Mouse (Mus musculus) embryonic facial prominence, embryonic 11.5 days (tissue): ENCODE measurements around the gene 1500009L16Rik. TPM values are rescaled to one million over a fixed set of nuclear protein-coding genes. Genes with fewer than 3 reads are reported as not detected.

Experiments
- ATAC-seq: fragments of 200-750 bp; cut with Nextera tagmentation; replicated peaks from 2 replicates; pipeline ENCODE4 v1.8.0; 2017; ENCODE audit warnings: low read depth; ENCODE audit not compliant: insufficient number of reproducible peaks, low FRiP score, low TSS enrichment
- DNase-seq: peaks from one replicate; pipeline ENCODE4 v3.0.0-alpha.2; 2015; ENCODE audit warnings: low spot score
- H3K27ac ChIP-seq: fragments of 300-500 bp; sonication (generic); replicated peaks from 2 replicates; pipeline ENCODE4 v1.5.1; 2014; ENCODE audit warnings: mild to moderate bottlenecking, low read depth, low read length, control low read depth
- H3K27me3 ChIP-seq: fragments of 300-500 bp; sonication (generic); 2 replicates; pipeline ENCODE4 v1.6.1; 2014; ENCODE audit warnings: mild to moderate bottlenecking, low read length, moderate library complexity, mixed read lengths; ENCODE audit not compliant: control insufficient read depth, insufficient read depth
- H3K36me3 ChIP-seq: fragments of 300-500 bp; sonication (generic); replicated peaks from 2 replicates; pipeline ENCODE4 v1.6.1; 2014; ENCODE audit warnings: low read depth, mild to moderate bottlenecking, low read length, moderate library complexity, mixed read lengths; ENCODE audit not compliant: control insufficient read depth, insufficient read depth
- H3K4me1 ChIP-seq: fragments of 300-500 bp; sonication (generic); 2 replicates; pipeline ENCODE4 v1.6.1; 2014; ENCODE audit warnings: low read length, mixed read lengths; ENCODE audit not compliant: control insufficient read depth, insufficient read depth
- H3K4me2 ChIP-seq: fragments of 300-500 bp; sonication (generic); 2 replicates; pipeline ENCODE4 v1.6.1; 2014; ENCODE audit warnings: low read depth, mild to moderate bottlenecking, control low read depth, low read length, moderate library complexity
- H3K4me3 ChIP-seq: fragments of 300-500 bp; sonication (generic); 2 replicates; pipeline ENCODE4 v1.5.1; 2014; ENCODE audit warnings: low read depth, low read length, control low read depth
- H3K9ac ChIP-seq: fragments of 300-500 bp; sonication (generic); replicated peaks from 2 replicates; pipeline ENCODE4 v1.6.1; 2014; ENCODE audit warnings: mild to moderate bottlenecking, control low read depth, low read length
- H3K9me3 ChIP-seq: fragments of 300-500 bp; sonication (generic); replicated peaks from 2 replicates; pipeline ENCODE4 v1.6.1; 2016; ENCODE audit warnings: mild to moderate bottlenecking, low read length, inconsistent platforms, mixed read lengths; ENCODE audit not compliant: control insufficient read depth
- WGBS: fragments of 180-500 bp; shearing (Covaris S2); extraction: QIAGEN DNeasy Blood & Tissue Kit; methylation state at CpG from one replicate; pipeline ENCODE4 v1.1.7; 2014; 5-methylcytosine and 5-hydroxymethylcytosine counted together
- polyA plus RNA-seq: library from polyadenylated mRNA; unstranded; fragments of >200 nt; fragmentation: Nextera tagmentation; extraction: Ambion mirVana; gene quantifications from 2 replicates; pipeline ENCODE4 v1.2.1, GENCODE M21; 2014

The 1500009L16Rik gene
- polyA plus RNA-seq, 1 experiment from 2014 or later, result 41.7 TPM

- DNase-seq, result no peak
- ATAC-seq, result no peak
- Histone ChIP-seq H3K9ac (no peak overlapping the region), H3K27me3 (no peaks in the 10 kb centered on the region), H3K9me3 (no peaks in the 10 kb centered on the region), H3K27ac (no peak overlapping the region), H3K4me1 (no peaks in the 10 kb centered on the region), H3K4me2 (no peak overlapping the region), H3K36me3 (no peaks in the 10 kb centered on the region), H3K4me3 (no peak overlapping the region)
Observed at GRCm38 (mm10) chr10:83766882-83767281, 44.2 kb downstream of the 1500009L16Rik start.

GRCm38 (mm10) chr10:83776272-83776878 lies 53.7 kb downstream of the 1500009L16Rik start:
- Histone ChIP-seq H3K27me3 (no peaks in the 10 kb centered on the region), H3K4me1 (no peaks in the 10 kb centered on the region), H3K4me2 (no peak overlapping the region), H3K9me3 (no peaks in the 10 kb centered on the region), H3K9ac (no peak overlapping the region), H3K36me3 (no peaks in the 10 kb centered on the region), H3K4me3 (no peak overlapping the region), H3K27ac (no peak overlapping the region)
- DNase-seq (peak; percentile 85), ATAC-seq (no peak)
- 40% methylated on average over 11 of the region's 11 CpGs for WGBS

GRCm38 (mm10) chr10:83777253-83777652 lies 54.6 kb downstream of the 1500009L16Rik start:
- no peaks in the 10 kb centered on the region for H3K27me3 ChIP-seq
- H3K27ac ChIP-seq, result no peak overlapping the region
- ATAC-seq (no peak), DNase-seq (no peak)
- no peaks in the 10 kb centered on the region for H3K4me1 ChIP-seq
- no peak overlapping the region for H3K4me2 ChIP-seq
- no peak overlapping the region for H3K4me3 ChIP-seq
- no peaks in the 10 kb centered on the region for H3K9me3 ChIP-seq
- H3K36me3 ChIP-seq, result no peaks in the 10 kb centered on the region
- 83% methylated on average over 9 of the region's 9 CpGs for WGBS
- no peak overlapping the region for H3K9ac ChIP-seq

- 86% methylated on average over 4 of the region's 4 CpGs for WGBS
- no peak for DNase-seq
- no peak overlapping the region for H3K4me3 ChIP-seq
- no peaks in the 10 kb centered on the region for H3K36me3 ChIP-seq
- no peak overlapping the region for H3K27ac ChIP-seq
- ATAC-seq, result no peak
- H3K9ac ChIP-seq, result no peak overlapping the region
- no peak overlapping the region for H3K4me2 ChIP-seq
- no peaks in the 10 kb centered on the region for H3K27me3 ChIP-seq
- no peaks in the 10 kb centered on the region for H3K9me3 ChIP-seq
- no peaks in the 10 kb centered on the region for H3K4me1 ChIP-seq
Observed at GRCm38 (mm10) chr10:83781854-83782253, 59.2 kb downstream of the 1500009L16Rik start.

- H3K4me1 ChIP-seq, result no peaks in the 10 kb centered on the region
- ATAC-seq (no peak), DNase-seq (no peak)
- 85% methylated on average over 10 of the region's 10 CpGs for WGBS
- no peaks in the 10 kb centered on the region for H3K27me3 ChIP-seq
- no peak overlapping the region for H3K27ac ChIP-seq
- H3K9ac ChIP-seq, result no peak overlapping the region
- H3K4me3 ChIP-seq, result no peak overlapping the region
- H3K4me2 ChIP-seq, result no peak overlapping the region
- H3K36me3 ChIP-seq, result no peaks in the 10 kb centered on the region
- H3K9me3 ChIP-seq, result no peaks in the 10 kb centered on the region
Observed at GRCm38 (mm10) chr10:83782371-83783120, 59.9 kb downstream of the 1500009L16Rik start.

GRCm38 (mm10) chr10:83785003-83785402 lies 62.3 kb downstream of the 1500009L16Rik start:
- Histone ChIP-seq H3K27me3 (no peaks in the 10 kb centered on the region), H3K9ac (no peak overlapping the region), H3K4me1 (no peaks in the 10 kb centered on the region), H3K36me3 (no peaks in the 10 kb centered on the region), H3K27ac (no peak overlapping the region), H3K9me3 (no peaks in the 10 kb centered on the region), H3K4me3 (no peak overlapping the region), H3K4me2 (no peak overlapping the region)
- ATAC-seq (no peak), DNase-seq (peak; percentile 59)
- 38% methylated on average over 5 of the region's 5 CpGs for WGBS

- ATAC-seq (no peak), DNase-seq (no peak)
- Histone ChIP-seq H3K4me2 (no peak overlapping the region), H3K27ac (no peak overlapping the region), H3K36me3 (no peaks in the 10 kb centered on the region), H3K27me3 (no peaks in the 10 kb centered on the region), H3K9ac (no peak overlapping the region), H3K4me3 (no peak overlapping the region), H3K4me1 (no peaks in the 10 kb centered on the region), H3K9me3 (no peaks in the 10 kb centered on the region)
- 52% methylated on average over 3 of the region's 3 CpGs for WGBS
Observed at GRCm38 (mm10) chr10:83785627-83786392, 63.1 kb downstream of the 1500009L16Rik start.

GRCm38 (mm10) chr10:83795088-83795487 lies 72.4 kb downstream of the 1500009L16Rik start:
- Histone ChIP-seq H3K4me2 (no peak overlapping the region), H3K9me3 (no peaks in the 10 kb centered on the region), H3K36me3 (no peaks in the 10 kb centered on the region), H3K27me3 (no peaks in the 10 kb centered on the region), H3K4me3 (no peak overlapping the region), H3K27ac (no peak overlapping the region), H3K4me1 (no peaks in the 10 kb centered on the region), H3K9ac (no peak overlapping the region)
- no peak for ATAC-seq
- no peak for DNase-seq
